Mouse (Mus musculus): Measurements from ENCODE around the gene Pdik1l. TPM values are rescaled to one million over a fixed set of nuclear protein-coding genes. Genes with fewer than 3 reads are reported as not detected.

Gene Pdik1l
- polyA plus RNA-seq, 1 experiment = 1.6 TPM

- no peaks in the 10 kb centered on the region for H3K27me3 ChIP-seq (ENCODE audit: control insufficient read depth, insufficient read depth, insufficient read length)
- no peak overlapping the region for H3ac ChIP-seq (ENCODE audit: control insufficient read depth, insufficient read length)
- TF ChIP-seq TCF12 (IDR thresholded peaks at IDR 0.05; ENCODE audit: insufficient read depth, poor library complexity, severe bottlenecking) (peak; percentile 14), MYOG (IDR thresholded peaks at IDR 0.05; ENCODE audit: control insufficient read depth in 1 of 3, insufficient read depth in 1 of 3, insufficient read length in 2 of 3, low read depth in 2 of 3) (peak in 1 of 3 experiments; percentile 85), MYOD1 (IDR thresholded peaks at IDR 0.05; ENCODE audit: control insufficient read depth in 1 of 3, insufficient read length in 2 of 3, low read depth in 2 of 3) (peak in 1 of 3 experiments; percentile 62), TCF3 (IDR thresholded peaks at IDR 0.05; ENCODE audit: insufficient read length, low read depth) (no peak)
- H3K4me3 ChIP-seq = no peak overlapping the region
- no peaks in the 10 kb centered on the region for H3K79me2 ChIP-seq (ENCODE audit: control insufficient read depth, insufficient read depth)
- H3K4me2 ChIP-seq (ENCODE audit: low read depth) = no peak overlapping the region
- no peaks in the 10 kb centered on the region for H3K36me3 ChIP-seq (ENCODE audit: control insufficient read depth, insufficient read depth)
Observed at GRCm38 (mm10) chr4:134293692-134294163, 6.0 kb upstream of the Pdik1l start.

DNA sequence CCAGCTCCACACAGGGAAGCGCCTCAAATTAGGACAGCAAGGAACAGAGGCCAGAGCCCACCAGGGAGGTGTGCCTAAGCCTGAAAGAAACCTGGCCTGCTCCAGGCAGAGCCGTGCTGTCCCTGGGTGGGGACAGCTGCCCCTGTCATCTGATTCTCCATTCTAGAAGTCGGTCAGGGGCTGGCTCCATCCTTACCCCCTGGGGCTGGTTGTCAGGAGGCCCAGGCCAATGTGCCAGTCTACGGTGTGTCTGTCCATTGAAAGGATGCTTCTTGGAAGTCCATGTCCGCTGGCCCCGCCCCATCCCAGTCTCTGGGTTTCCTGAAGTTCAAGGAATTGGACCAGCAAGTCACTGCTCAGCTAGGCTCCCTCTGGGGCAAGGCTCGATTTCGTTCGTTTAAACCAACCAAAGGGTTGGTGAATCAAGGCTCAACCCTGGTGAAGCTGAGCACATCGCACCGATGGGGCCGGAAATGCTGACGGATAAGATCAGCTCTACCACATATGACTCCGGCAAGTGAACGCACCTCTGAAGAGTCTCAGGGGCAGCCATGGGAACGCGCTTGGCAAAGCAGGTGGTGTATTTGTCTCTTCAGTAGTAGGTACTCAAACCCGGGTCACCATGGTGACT, 5.5 kb upstream of the Pdik1l start:
- Histone ChIP-seq H3K36me3 (ENCODE audit: control insufficient read depth, insufficient read depth) (no peaks in the 10 kb centered on the region), H3K4me2 (ENCODE audit: low read depth) (no peak overlapping the region), H3ac (ENCODE audit: control insufficient read depth, insufficient read length) (no peak overlapping the region), H3K79me2 (ENCODE audit: control insufficient read depth, insufficient read depth) (no peaks in the 10 kb centered on the region), H3K27me3 (ENCODE audit: control insufficient read depth, insufficient read depth, insufficient read length) (no peaks in the 10 kb centered on the region), H3K4me3 (no peak overlapping the region)
- TF ChIP-seq MYOD1 (IDR thresholded peaks at IDR 0.05; ENCODE audit: control insufficient read depth in 1 of 3, insufficient read length in 2 of 3, low read depth in 2 of 3) (peak in 1 of 3 experiments; percentile 2), SRF (IDR thresholded peaks at IDR 0.05; ENCODE audit: control insufficient read depth, insufficient read length, low read depth) (no peak), CEBPB (IDR thresholded peaks at IDR 0.05; ENCODE audit: insufficient read depth, poor library complexity, severe bottlenecking) (no peak)

GRCm38 (mm10) chr4:134292067-134292466, 4.4 kb upstream of the Pdik1l start:
- no peak overlapping the region for H3K4me3 ChIP-seq
- no peak overlapping the region for H3ac ChIP-seq (ENCODE audit: control insufficient read depth, insufficient read length)
- no peak overlapping the region for H3K4me2 ChIP-seq (ENCODE audit: low read depth)
- no peaks in the 10 kb centered on the region for H3K79me2 ChIP-seq (ENCODE audit: control insufficient read depth, insufficient read depth)
- TF ChIP-seq SRF (IDR thresholded peaks at IDR 0.05; ENCODE audit: control insufficient read depth, insufficient read length, low read depth) (no peak), POLR2A (IDR thresholded peaks at IDR 0.05; ENCODE audit: insufficient read length, low read depth) (no peak), MYOG (IDR thresholded peaks at IDR 0.05; ENCODE audit: control insufficient read depth in 1 of 3, insufficient read depth in 1 of 3, insufficient read length in 2 of 3, low read depth in 2 of 3) (no peak), TCF3 (IDR thresholded peaks at IDR 0.05; ENCODE audit: insufficient read length, low read depth) (no peak), MAX (IDR thresholded peaks at IDR 0.05; ENCODE audit: low read depth) (no peak)
- no peaks in the 10 kb centered on the region for H3K27me3 ChIP-seq (ENCODE audit: control insufficient read depth, insufficient read depth, insufficient read length)
- H3K36me3 ChIP-seq (ENCODE audit: control insufficient read depth, insufficient read depth) = no peaks in the 10 kb centered on the region

DNA sequence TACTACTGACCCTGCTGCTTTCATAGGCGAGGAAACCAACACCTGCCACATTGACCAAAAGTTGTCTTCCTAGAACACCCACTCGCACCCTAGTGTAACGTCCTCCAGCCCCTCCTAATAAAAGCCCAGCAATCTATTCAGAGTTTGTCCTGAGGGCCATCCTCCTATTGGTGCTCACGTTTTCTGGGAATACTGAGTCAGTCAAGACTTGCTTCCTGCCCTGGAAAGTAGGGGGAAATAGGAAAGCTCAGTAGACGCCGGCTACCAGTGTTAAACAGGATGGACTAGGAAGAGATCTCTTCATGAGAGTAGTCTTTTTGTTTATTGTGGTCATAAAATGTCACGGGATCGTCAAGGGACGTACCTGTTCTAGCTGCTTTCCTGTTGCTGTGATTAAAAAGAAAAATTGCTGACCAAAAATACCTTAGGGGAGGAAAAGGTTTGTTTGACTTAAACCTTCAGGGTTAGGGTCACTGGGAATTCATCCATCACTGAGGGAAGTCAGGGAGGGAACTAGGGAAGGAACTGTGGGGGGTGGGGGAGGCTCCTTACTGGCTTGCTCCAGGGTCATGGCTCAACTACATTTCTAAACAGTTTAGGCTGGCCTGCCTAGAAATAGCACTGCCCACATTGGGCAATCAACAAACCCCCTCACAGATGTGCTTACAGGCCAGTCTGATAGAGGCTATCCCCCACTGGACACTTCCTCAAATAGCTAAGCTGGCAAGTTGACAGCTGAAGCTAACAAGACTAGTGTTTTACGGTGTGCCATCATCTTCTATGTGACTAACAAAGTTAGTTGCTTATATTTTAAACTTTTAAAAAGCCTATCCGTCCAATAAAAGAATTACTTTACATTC, 932 bp upstream of the Pdik1l start:
- Histone ChIP-seq H3K27me3 (ENCODE audit: control insufficient read depth, insufficient read depth, insufficient read length) (no peaks in the 10 kb centered on the region), H3K4me2 (ENCODE audit: low read depth) (peak overlapping the region; percentile 87), H3ac (ENCODE audit: control insufficient read depth, insufficient read length) (peak overlapping the region; percentile 77), H3K36me3 (ENCODE audit: control insufficient read depth, insufficient read depth) (peaks cover 8% of the 10 kb centered on the region), H3K79me2 (ENCODE audit: control insufficient read depth, insufficient read depth) (no peaks in the 10 kb centered on the region), H3K4me3 (peak overlapping the region; percentile 50)
- TF ChIP-seq MAX (IDR thresholded peaks at IDR 0.05; ENCODE audit: low read depth) (no peak), CEBPB (IDR thresholded peaks at IDR 0.05; ENCODE audit: insufficient read depth, poor library complexity, severe bottlenecking) (no peak)

GRCm38 (mm10) chr4:134287168-134287564, 529 bp downstream of the Pdik1l start:
- Histone ChIP-seq H3K36me3 (ENCODE audit: control insufficient read depth, insufficient read depth) (peaks cover 14% of the 10 kb centered on the region), H3K27me3 (ENCODE audit: control insufficient read depth, insufficient read depth, insufficient read length) (no peaks in the 10 kb centered on the region), H3ac (ENCODE audit: control insufficient read depth, insufficient read length) (peak overlapping the region; percentile 77), H3K4me2 (ENCODE audit: low read depth) (no peak overlapping the region), H3K4me3 (peak overlapping the region; percentile 50), H3K79me2 (ENCODE audit: control insufficient read depth, insufficient read depth) (no peaks in the 10 kb centered on the region)
- TF ChIP-seq POLR2A (IDR thresholded peaks at IDR 0.05; ENCODE audit: insufficient read length, low read depth) = peak; percentile 86
- TF ChIP-seq MYOG (IDR thresholded peaks at IDR 0.05; ENCODE audit: control insufficient read depth in 1 of 3, insufficient read depth in 1 of 3, insufficient read length in 2 of 3, low read depth in 2 of 3) = peak in 2 of 3 experiments; percentile 49 to 51
- peak; percentile 66 for TF ChIP-seq SRF (IDR thresholded peaks at IDR 0.05; ENCODE audit: control insufficient read depth, insufficient read length, low read depth)
- no peak for TF ChIP-seq TCF3 (IDR thresholded peaks at IDR 0.05; ENCODE audit: insufficient read length, low read depth)
- TF ChIP-seq POLR2AphosphoS2 (IDR thresholded peaks at IDR 0.05; ENCODE audit: insufficient read length, low read depth) = peak; percentile 84
- no peak for TF ChIP-seq TCF12 (IDR thresholded peaks at IDR 0.05; ENCODE audit: insufficient read depth, poor library complexity, severe bottlenecking)
